Mouse (Mus musculus) macrophage (primary cell): ENCODE data around the gene Olfr143. TPM values are rescaled to one million over a fixed set of nuclear protein-coding genes. Genes with fewer than 3 reads are reported as not detected.

Source experiments
- H3K27ac ChIP-seq: fragments of 350-480 bp; formaldehyde crosslinking; 2 replicates; pipeline ENCODE4 v1.9.0; 2021
- H3K36me3 ChIP-seq: fragments of 350-480 bp; formaldehyde crosslinking; 2 replicates; pipeline ENCODE4 v1.9.0; 2021; ENCODE audit errors: inconsistent target
- H3K4me3 ChIP-seq: fragments of 350-480 bp; formaldehyde crosslinking; 2 replicates; pipeline ENCODE4 v1.9.0; 2021; ENCODE audit errors: inconsistent target
- H3K79me2 ChIP-seq: fragments of 350-480 bp; formaldehyde crosslinking; 2 replicates; pipeline ENCODE4 v1.9.0; 2021; ENCODE audit errors: inconsistent target
- WGBS: methylation state at CpG from one replicate; pipeline ENCODE4 v1.1.7; 2026; ENCODE audit warnings: inconsistent platforms; ENCODE audit not compliant: missing documents; 5-methylcytosine and 5-hydroxymethylcytosine counted together
- polyA plus RNA-seq: library from polyadenylated mRNA; stranded (reverse); fragments of 250-400 nt; gene quantifications from 3 replicates; pipeline ENCODE4 v1.2.4, GENCODE M21; 2018; ENCODE audit warnings: inconsistent platforms
- total RNA-seq, 78 experiments: library from RNA; depleted of rRNA; stranded (reverse); fragments of 250-400 nt; gene quantifications; 1 replicate in 9 of 78; 2 replicates in 24 of 78; 3 replicates in 43 of 78; 4 replicates in 2 of 78; pipeline ENCODE4 v1.2.4; 2018; ENCODE audit warnings: inconsistent platforms in 56 of 78

The Olfr143 gene
- not detected for total RNA-seq (2018; cell fraction: chromatin; rRNA removed)
- not detected for total RNA-seq (2018; cell fraction: cytosol; rRNA removed)
- not detected for total RNA-seq (2018; cell fraction: nucleus; rRNA removed)
- not detected in 3 replicates for polyA plus RNA-seq

- Histone ChIP-seq H3K27ac (no peak within 1 kb of the TSS), H3K79me2 (no peaks in the 10 kb centered on the region), H3K4me3 (no peak within 1 kb of the TSS), H3K36me3 (no peaks in the 10 kb centered on the region)
These were observed at the start of gene Olfr143 for GRCm38 (mm10) chr9:38252474-38252873. Gene Olfr143 (plus strand): TSS chr9:38252774.

GRCm38 (mm10) chr9:38208065-38208464 lies 44.5 kb upstream of the Olfr143 start, which contains the start of gene Olfr893:
Gene Olfr893 (plus strand): TSS chr9:38208365.
- H3K4me3 ChIP-seq, result no peak within 1 kb of the TSS
- WGBS, result 91% methylated on average over 3 of the region's 3 CpGs
- H3K27ac ChIP-seq, result no peak within 1 kb of the TSS
- H3K36me3 ChIP-seq, result no peaks in the 10 kb centered on the region
- no peaks in the 10 kb centered on the region for H3K79me2 ChIP-seq

- H3K79me2 ChIP-seq, result no peaks in the 10 kb centered on the region
- no peaks in the 10 kb centered on the region for H3K36me3 ChIP-seq
- H3K4me3 ChIP-seq, result no peak within 1 kb of the TSS
- H3K27ac ChIP-seq, result no peak within 1 kb of the TSS
These were observed 34.8 kb upstream of the Olfr143 start, which contains the start of gene Olfr894 for GRCm38 (mm10) chr9:38217755-38218154. Gene Olfr894 (plus strand): TSS chr9:38218055.

- Histone ChIP-seq H3K79me2 (no peaks in the 10 kb centered on the region), H3K4me3 (no peak within 1 kb of the TSS), H3K27ac (no peak within 1 kb of the TSS), H3K36me3 (no peaks in the 10 kb centered on the region)
These were observed 15.0 kb downstream of the Olfr143 start, which contains the start of gene Olfr895 for GRCm38 (mm10) chr9:38267551-38267950. Gene Olfr895 (plus strand): TSS chr9:38267851.

GRCm38 (mm10) chr9:38290807-38291206 lies 38.2 kb downstream of the Olfr143 start, which contains the start of gene Olfr896-ps1:
Gene Olfr896-ps1 (plus strand): TSS chr9:38291107.
- no peak within 1 kb of the TSS for H3K4me3 ChIP-seq
- 92% methylated on average over 1 of the region's 1 CpGs for WGBS

More at GRCm38 (mm10) chr9:38290807-38291206, 38.2 kb downstream of the Olfr143 start, which contains the start of gene Olfr896-ps1:
- H3K79me2 ChIP-seq, result no peaks in the 10 kb centered on the region
- H3K27ac ChIP-seq, result no peak within 1 kb of the TSS
- H3K36me3 ChIP-seq, result no peaks in the 10 kb centered on the region

Other genes starting within 250 kb of the Olfr143 start
- not detected in 3 replicates for gene Olfr883, start 227.0 kb upstream of the Olfr143 start, polyA plus RNA-seq
- not detected in 3 replicates for gene Olfr884, start 206.2 kb upstream of the Olfr143 start, polyA plus RNA-seq
- not detected in 3 replicates for gene Olfr885, start 191.5 kb upstream of the Olfr143 start, polyA plus RNA-seq
- not detected in 3 replicates for gene Olfr887, start 168.7 kb upstream of the Olfr143 start, polyA plus RNA-seq
- not detected in 3 replicates for gene Olfr888, start 144.6 kb upstream of the Olfr143 start, polyA plus RNA-seq
- gene Olfr889, start 137.6 kb upstream of the Olfr143 start, polyA plus RNA-seq, result not detected in 3 replicates
- gene Olfr890, start 110.3 kb upstream of the Olfr143 start, polyA plus RNA-seq, result not detected in 3 replicates
- not detected in 3 replicates for gene Olfr891, start 72.0 kb upstream of the Olfr143 start, polyA plus RNA-seq
- not detected in 3 replicates for gene Olfr893, start 44.4 kb upstream of the Olfr143 start, polyA plus RNA-seq
- gene Olfr894, start 34.7 kb upstream of the Olfr143 start, polyA plus RNA-seq, result not detected in 3 replicates
- not detected in 3 replicates for gene Olfr895, start 15.1 kb downstream of the Olfr143 start, polyA plus RNA-seq
- gene Olfr896-ps1, start 38.3 kb downstream of the Olfr143 start, polyA plus RNA-seq, result not detected in 3 replicates
- gene Olfr25, start 76.3 kb downstream of the Olfr143 start, polyA plus RNA-seq, result not detected in 3 replicates
- gene Olfr898, start 95.6 kb downstream of the Olfr143 start, polyA plus RNA-seq, result not detected in 3 replicates
- gene Olfr250, start 114.1 kb downstream of the Olfr143 start, polyA plus RNA-seq, result not detected in 3 replicates
- gene Olfr251, start 124.3 kb downstream of the Olfr143 start, polyA plus RNA-seq, result not detected in 3 replicates
- gene Olfr147, start 148.9 kb downstream of the Olfr143 start, polyA plus RNA-seq, result not detected in 3 replicates
- gene Olfr901, start 176.7 kb downstream of the Olfr143 start, polyA plus RNA-seq, result not detected in 3 replicates
- not detected in 3 replicates for gene Olfr902, start 194.9 kb downstream of the Olfr143 start, polyA plus RNA-seq
- gene Olfr904, start 210.4 kb downstream of the Olfr143 start, polyA plus RNA-seq, result not detected in 3 replicates
- not detected in 3 replicates for gene Olfr905, start 218.3 kb downstream of the Olfr143 start, polyA plus RNA-seq
- gene Olfr906, start 234.3 kb downstream of the Olfr143 start, polyA plus RNA-seq, result not detected in 3 replicates
- not detected in 3 replicates for gene Olfr907, start 243.0 kb downstream of the Olfr143 start, polyA plus RNA-seq